Comparison of ENCODE assay signal across 9 mouse cellular contexts in genomic region chr9:107355870-107356765, GRCm38 (mm10). TPM values are rescaled to one million over a fixed set of nuclear protein-coding genes. Genes with fewer than 3 reads are reported as not detected.
DNase-seq lines count a peak whose midpoint lies in the region; ATAC-seq lines count a peak whose summit lies in the region.
"Had no signal": no experiment of that assay in that cellular context is flagged by ENCODE, and none has a peak within 500 bp of the region (broad histone marks: within the 10 kb centered on the region; RNA-seq: fewer than 3 reads in every experiment).

No protein-coding gene starts in this region.

- H3K36me3 ChIP-seq in embryonic facial prominence, embryonic 10.5 days (replicated peaks): no peaks in the 10 kb centered on the region
- H3K36me3 ChIP-seq in intestine, embryonic 14.5 days (ENCODE audit: control insufficient read depth, insufficient read depth, low read length): no peaks in the 10 kb centered on the region
- no peaks in the 10 kb centered on the region for H3K36me3 ChIP-seq in limb, embryonic 10.5 days
- H3K36me3 ChIP-seq: hindbrain, embryonic 15.5 days had no signal

- H3K9ac ChIP-seq in intestine, embryonic 14.5 days (ENCODE audit: low read length): no peak overlapping the region
- H3K9ac ChIP-seq: hindbrain, embryonic 15.5 days had no signal

- no peak overlapping the region for H3K4me3 ChIP-seq in embryonic facial prominence, embryonic 10.5 days
- H3K4me3 ChIP-seq in intestine, embryonic 14.5 days (ENCODE audit: low read depth, low read length): no peak overlapping the region
- no peak overlapping the region for H3K4me3 ChIP-seq in limb, embryonic 10.5 days
- H3K4me3 ChIP-seq: hindbrain, embryonic 15.5 days had no signal

- peaks cover 10% of the 10 kb centered on the region for H3K4me1 ChIP-seq in embryonic facial prominence, embryonic 10.5 days
- H3K4me1 ChIP-seq in intestine, embryonic 14.5 days (replicated peaks; ENCODE audit: control insufficient read depth, insufficient read depth, low read length): no peaks in the 10 kb centered on the region
- peaks cover 7% of the 10 kb centered on the region for H3K4me1 ChIP-seq in limb, embryonic 10.5 days

- H3K9me3 ChIP-seq in embryonic facial prominence, embryonic 10.5 days: no peaks in the 10 kb centered on the region
- no peaks in the 10 kb centered on the region for H3K9me3 ChIP-seq in intestine, embryonic 14.5 days (ENCODE audit: control insufficient read depth, low read length)
- H3K9me3 ChIP-seq in limb, embryonic 10.5 days (replicated peaks): no peaks in the 10 kb centered on the region
- H3K9me3 ChIP-seq: hindbrain, embryonic 15.5 days had no signal

- no peak overlapping the region for H3K4me2 ChIP-seq in intestine, embryonic 14.5 days (ENCODE audit: low read length)
- H3K4me2 ChIP-seq: hindbrain, embryonic 15.5 days had no signal

- peak; percentile 41 to 83 for DNase-seq in adrenal gland, adult (ENCODE audit: inconsistent age in 2 of 2, low spot score in 1 of 2)
- DNase-seq in adrenal gland, postnatal 4 days (ENCODE audit: low spot score in 2 of 2): no peak
- peak; percentile 63 for DNase-seq in A20 (ENCODE audit: low read depth, low spot score)
- DNase-seq in adrenal gland, postnatal 36 days: peak; percentile 62 to 75
- peak; percentile 63 for DNase-seq in embryonic facial prominence, embryonic 10.5 days (ENCODE audit: low spot score)
- DNase-seq in intestine, embryonic 14.5 days (ENCODE audit: low spot score): peak; percentile 83
- DNase-seq in limb, embryonic 10.5 days (ENCODE audit: low spot score): peak; percentile 68
- DNase-seq in ovary, postnatal 14 days (ENCODE audit: low spot score): peak; percentile 42

- H3K27me3 ChIP-seq in embryonic facial prominence, embryonic 10.5 days (replicated peaks; ENCODE audit: low read depth, poor library complexity, severe bottlenecking): peaks cover 60% of the 10 kb centered on the region
- H3K27me3 ChIP-seq in intestine, embryonic 14.5 days (replicated peaks; ENCODE audit: control insufficient read depth, insufficient read depth, low read length): peaks cover 7% of the 10 kb centered on the region; the same call in 1 of the 2 replicates
- peaks cover 59% of the 10 kb centered on the region for H3K27me3 ChIP-seq in limb, embryonic 10.5 days (ENCODE audit: low read depth, poor library complexity, severe bottlenecking)

- 52% methylated on average over 7 of the region's 7 CpGs for WGBS in embryonic facial prominence, embryonic 10.5 days
- 44% methylated on average over 7 of the region's 7 CpGs for WGBS in intestine, embryonic 14.5 days
- 60% methylated on average over 7 of the region's 7 CpGs for WGBS in limb, embryonic 10.5 days

- no peak overlapping the region for H3K27ac ChIP-seq in embryonic facial prominence, embryonic 10.5 days (replicated peaks)
- H3K27ac ChIP-seq in intestine, embryonic 14.5 days (ENCODE audit: low read depth): no peak overlapping the region
- H3K27ac ChIP-seq in limb, embryonic 10.5 days: no peak overlapping the region
- H3K27ac ChIP-seq: hindbrain, embryonic 15.5 days had no signal

- no peak for ATAC-seq in intestine, embryonic 14.5 days (replicated peaks; ENCODE audit: low FRiP score, low TSS enrichment, low read depth)

RNA-seq across cellular contexts. Expression of gene 6430571L13Rik, which starts 15.7 kb away (rescaled TPM):
- 1 to 10 TPM; 4.2 to 4.3 TPM for total RNA-seq in adrenal gland, postnatal 4 days (2021)
- 1 to 10 TPM; 1.2 to 1.3 TPM for total RNA-seq in adrenal gland, postnatal 36 days (2021)
- polyA plus RNA-seq in embryonic facial prominence, embryonic 10.5 days (2016; fragmentation: Nextera tagmentation; extraction: Ambion mirVana): 0.83 and 0.95 TPM in 2 replicates
- polyA plus RNA-seq in intestine, embryonic 14.5 days (2014; fragmentation: Nextera tagmentation; extraction: Ambion mirVana): 0.28 and 0.31 TPM in 2 replicates
- 0.72 and 0.74 TPM in 2 replicates for polyA plus RNA-seq in limb, embryonic 10.5 days (2016; fragmentation: Nextera tagmentation; extraction: Ambion mirVana)

RNA-seq across cellular contexts. Expression of gene Hemk1, which starts 18.0 kb away (rescaled TPM):
- 10 to 100 TPM; 19.5 to 23.7 TPM for total RNA-seq in adrenal gland, postnatal 4 days (2021)
- total RNA-seq in adrenal gland, postnatal 36 days (2021): 10 to 100 TPM; 15.6 to 16.1 TPM
- 10.7 and 11.6 TPM in 2 replicates for polyA plus RNA-seq in embryonic facial prominence, embryonic 10.5 days (2016; fragmentation: Nextera tagmentation; extraction: Ambion mirVana)
- 10.4 and 12.8 TPM in 2 replicates for polyA plus RNA-seq in intestine, embryonic 14.5 days (2014; fragmentation: Nextera tagmentation; extraction: Ambion mirVana)
- 10.3 and 12.2 TPM in 2 replicates for polyA plus RNA-seq in limb, embryonic 10.5 days (2016; fragmentation: Nextera tagmentation; extraction: Ambion mirVana)

RNA-seq across cellular contexts. Expression of gene Cacna2d2, which starts 43.3 kb away (rescaled TPM):
- 10 to 100 TPM; 10.1 to 10.9 TPM for total RNA-seq in adrenal gland, postnatal 4 days (2021)
- 1 to 10 TPM; 4.9 to 5.2 TPM for total RNA-seq in adrenal gland, postnatal 36 days (2021)
- polyA plus RNA-seq in embryonic facial prominence, embryonic 10.5 days (2016; fragmentation: Nextera tagmentation; extraction: Ambion mirVana): 0.45 and 0.50 TPM in 2 replicates
- polyA plus RNA-seq in intestine, embryonic 14.5 days (2014; fragmentation: Nextera tagmentation; extraction: Ambion mirVana): 0.35 and 0.55 TPM in 2 replicates
- polyA plus RNA-seq in limb, embryonic 10.5 days (2016; fragmentation: Nextera tagmentation; extraction: Ambion mirVana): 0.20 and 0.34 TPM in 2 replicates

Comparison
In these comparisons a context has a peak if more than half of its experiments do, and no peak if none do; other contexts are left out.
1. DNase-seq: peak in adrenal gland, adult (2 of 2), A20 (single experiment), adrenal gland, postnatal 36 days (2 of 2), embryonic facial prominence, embryonic 10.5 days (single experiment), intestine, embryonic 14.5 days (single experiment), limb, embryonic 10.5 days (single experiment) and ovary, postnatal 14 days (single experiment); none in adrenal gland, postnatal 4 days (0 of 2).